Mouse (Mus musculus) urinary bladder, adult 18-20 months (tissue): ENCODE data around the gene Nadsyn1.
A peak's percentile ranks its signal among the peaks of the same experiment; 100 is the strongest.

ENCODE experiments used
- DNase-seq, 2 experiments: peaks; one replicate each; pipeline ENCODE4 v3.0.0; 2022; ENCODE audit warnings: low spot score in 2 of 2, mixed read lengths in 2 of 2

Gene Nadsyn1

GRCm38 (mm10) chr7:143805199-143805624 is 17.4 kb downstream of the Nadsyn1 start:
- DNase-seq, result no peak

DNA sequence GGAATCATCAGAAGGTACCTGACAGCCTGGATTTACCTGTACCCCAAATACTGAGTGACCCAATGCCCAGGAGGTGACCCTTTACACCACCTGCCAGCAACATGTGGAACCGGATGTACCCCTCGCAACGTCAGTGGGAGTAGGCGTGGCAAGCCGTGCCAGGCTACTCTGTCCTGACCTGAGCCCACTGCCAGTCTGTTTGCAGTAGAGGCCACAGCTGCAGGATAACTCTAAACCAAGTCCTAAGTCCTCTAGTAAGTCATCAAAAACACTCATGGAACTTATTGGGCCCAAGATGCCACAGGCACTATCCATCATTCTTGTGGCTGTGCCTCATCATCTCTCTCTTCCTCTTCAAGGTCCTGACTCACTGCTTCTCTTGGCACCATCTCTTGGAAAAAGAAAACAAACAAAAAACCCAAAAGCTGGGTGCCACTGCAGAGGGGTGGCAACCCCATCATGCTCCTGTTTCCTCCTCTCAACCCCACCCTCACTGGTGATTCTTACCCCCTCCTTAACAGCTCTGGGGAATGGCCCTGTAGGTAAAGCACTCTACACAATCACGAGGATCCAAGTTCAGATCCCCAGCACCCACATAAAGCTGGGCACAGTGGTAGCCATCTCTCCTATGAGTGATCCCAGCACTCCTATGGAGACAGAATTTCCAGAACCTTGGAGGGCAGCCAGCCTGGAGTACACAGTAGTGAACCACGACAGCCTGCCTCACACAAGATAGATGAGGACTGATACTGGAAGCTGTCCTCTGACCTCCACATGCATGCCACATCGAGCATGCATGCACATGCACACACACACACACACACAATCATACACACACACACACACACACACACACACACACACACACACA is 21.2 kb downstream of the Nadsyn1 start:
- no peak for DNase-seq

- no peak for DNase-seq
Measured at GRCm38 (mm10) chr7:143800770-143801169, 21.9 kb downstream of the Nadsyn1 start.

DNA sequence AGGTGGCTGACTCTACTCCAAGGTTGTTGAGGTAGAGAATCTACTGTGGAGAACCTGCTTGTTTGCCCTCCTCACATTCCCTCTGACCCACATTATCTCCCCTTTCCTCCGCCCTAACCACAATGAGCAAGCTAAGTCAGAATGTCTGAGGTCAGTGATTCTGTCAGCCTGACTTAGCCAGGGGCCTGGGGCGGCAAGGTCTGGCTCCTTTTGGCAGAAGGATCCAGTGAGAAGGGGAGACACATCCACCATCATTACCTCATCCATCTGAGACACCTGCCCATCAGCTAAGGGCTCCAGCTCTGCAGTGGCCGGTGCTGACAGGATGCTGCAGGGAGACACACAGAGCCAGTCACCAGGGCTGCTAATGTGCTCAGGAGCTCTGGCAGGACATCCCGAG is 23.9 kb downstream of the Nadsyn1 start:
- DNase-seq, result no peak

DNA sequence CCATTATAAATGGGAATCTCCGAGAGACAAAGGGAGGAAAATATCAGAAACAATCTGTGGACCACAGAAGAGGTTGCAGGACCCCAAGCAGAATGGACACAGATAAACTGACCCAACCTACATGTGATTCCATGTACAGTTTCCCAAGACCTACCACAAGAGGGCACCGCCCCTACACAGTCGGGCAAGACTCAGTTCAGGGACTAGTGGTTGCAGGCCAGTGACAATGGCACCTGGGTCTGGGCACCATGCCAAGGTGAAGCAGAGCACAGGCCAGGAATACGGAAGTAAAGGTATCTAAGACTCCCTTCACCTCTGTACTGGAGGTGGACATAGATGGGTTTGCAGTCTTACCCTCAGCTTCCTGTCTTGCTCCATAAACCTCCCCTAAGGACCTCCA is 29.5 kb downstream of the Nadsyn1 start:
- peak; percentile 53 to 74 for DNase-seq

DNA sequence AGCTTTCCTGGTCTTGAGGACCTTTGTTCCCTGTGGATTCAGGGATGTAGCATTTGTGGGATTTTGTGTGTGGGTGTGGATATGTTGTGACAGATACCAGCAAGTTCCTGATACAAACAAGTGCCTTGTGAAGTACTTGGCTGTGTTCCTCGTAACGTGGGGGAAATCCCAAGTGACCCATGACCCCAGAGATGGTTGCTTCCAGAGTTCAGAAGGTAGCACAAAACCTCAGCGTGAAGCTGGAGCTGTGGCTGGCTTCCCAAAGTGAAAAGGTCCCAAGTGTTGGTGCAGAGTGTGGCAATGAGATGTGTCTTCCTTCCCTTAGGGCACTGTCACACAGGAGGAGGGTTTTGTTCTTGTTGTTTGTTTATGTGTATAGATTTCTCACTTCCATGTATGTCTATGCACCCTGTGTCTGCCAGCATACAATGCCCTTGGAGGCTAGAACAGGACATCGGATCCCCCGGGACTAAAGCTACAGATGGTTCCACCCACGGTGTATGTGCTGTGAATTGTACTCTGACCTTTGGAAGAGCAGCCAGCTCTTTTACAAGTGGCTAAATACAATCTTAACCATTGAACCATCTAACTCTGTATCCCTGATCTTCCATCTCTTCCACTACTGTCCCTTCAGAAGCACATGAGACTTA is 30.2 kb downstream of the Nadsyn1 start:
- no peak for DNase-seq

DNA sequence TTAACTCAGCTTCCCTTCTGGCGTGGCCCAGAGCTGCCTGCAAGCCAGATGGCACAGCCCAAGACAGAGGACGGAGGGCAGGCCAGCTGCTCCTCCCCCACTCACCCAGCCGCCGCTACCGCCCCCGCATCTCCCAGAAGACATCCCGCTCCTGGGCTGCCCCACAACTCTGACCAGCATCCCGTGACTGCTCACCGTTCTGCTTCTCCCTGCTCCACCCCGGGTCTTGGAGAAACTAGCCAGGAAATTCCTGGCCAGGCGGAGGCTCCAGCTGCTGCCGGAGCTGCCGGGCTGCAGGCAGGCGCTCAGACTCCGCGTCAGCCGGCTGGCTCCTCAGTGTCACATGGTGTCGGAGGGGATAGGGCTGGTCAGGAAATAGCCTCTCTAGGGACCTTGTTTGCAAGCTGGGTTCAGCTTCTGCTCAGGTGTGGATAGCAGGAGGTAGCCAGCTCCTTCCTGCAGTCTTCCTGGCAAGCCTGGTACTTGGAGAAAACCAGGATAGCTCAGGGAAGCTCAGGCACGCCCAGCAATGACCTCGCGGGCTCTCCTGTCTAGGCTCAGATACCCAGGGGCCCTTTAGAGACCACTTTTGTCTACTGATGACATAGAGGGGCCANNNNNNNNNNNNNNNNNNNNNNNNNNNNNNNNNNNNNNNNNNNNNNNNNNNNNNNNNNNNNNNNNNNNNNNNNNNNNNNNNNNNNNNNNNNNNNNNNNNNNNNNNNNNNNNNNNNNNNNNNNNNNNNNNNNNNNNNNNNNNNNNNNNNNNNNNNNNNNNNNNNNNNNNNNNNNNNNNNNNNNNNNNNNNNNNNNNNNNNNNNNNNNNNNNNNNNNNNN is 38.4 kb downstream of the Nadsyn1 start, which contains the start of gene Mrgpre:
Gene Mrgpre (minus strand): TSS at position 505 of the 834 bp plus-strand sequence.
- peak; percentile 55 to 74 for DNase-seq

DNA sequence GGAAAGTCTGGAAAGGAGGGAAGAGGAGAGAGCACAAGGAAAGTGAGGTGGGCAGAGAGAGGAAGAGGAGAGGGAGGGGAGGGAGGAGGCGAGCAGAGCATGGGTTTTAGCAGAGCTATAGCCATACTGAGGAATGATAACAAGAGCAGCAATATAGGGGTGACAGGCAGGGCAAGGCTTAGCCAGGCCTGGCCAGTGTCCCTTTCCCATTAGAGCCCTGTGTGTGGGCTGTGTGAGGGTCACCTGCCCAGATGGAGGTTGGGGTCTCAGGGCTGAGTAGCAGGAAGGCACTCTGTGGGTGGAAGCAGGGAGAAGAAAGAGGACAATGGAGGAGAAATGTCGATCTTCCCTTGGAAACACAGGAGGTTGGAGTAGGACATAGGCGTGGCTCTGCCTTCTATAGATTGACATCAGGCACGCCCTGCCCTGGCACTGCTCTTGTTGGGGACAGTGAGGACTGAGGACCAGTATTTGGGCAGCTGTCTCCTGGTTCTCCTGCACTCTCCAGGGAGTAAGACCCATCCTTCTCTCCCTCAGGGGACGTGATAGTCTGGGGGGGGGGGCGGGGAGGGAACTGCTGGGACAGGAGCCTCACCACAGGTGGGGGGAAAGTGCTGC is 39.2 kb downstream of the Nadsyn1 start:
- DNase-seq, result no peak

DNA sequence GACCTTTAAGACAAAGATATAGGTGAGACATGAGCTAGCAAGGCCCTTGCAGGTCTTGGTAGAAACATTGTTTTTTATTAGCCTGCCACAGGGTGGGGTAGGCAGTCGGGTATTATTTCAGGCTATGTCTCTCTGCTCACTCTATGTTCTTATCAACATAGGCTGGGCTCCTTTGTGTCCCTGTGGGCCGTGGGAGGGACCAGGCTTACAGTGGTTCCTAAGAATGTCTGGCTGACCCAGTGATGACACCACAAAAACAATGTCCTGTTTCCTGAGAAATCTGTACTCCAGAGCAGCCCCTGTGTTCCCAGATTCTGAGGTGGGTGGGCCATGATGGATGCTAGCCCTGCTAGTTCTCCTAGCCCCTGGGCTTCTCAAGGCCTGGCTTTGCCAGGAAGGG is 45.3 kb downstream of the Nadsyn1 start:
- DNase-seq, result no peak

- no peak for DNase-seq
Measured at GRCm38 (mm10) chr7:143776137-143776536, 46.5 kb downstream of the Nadsyn1 start.

DNA sequence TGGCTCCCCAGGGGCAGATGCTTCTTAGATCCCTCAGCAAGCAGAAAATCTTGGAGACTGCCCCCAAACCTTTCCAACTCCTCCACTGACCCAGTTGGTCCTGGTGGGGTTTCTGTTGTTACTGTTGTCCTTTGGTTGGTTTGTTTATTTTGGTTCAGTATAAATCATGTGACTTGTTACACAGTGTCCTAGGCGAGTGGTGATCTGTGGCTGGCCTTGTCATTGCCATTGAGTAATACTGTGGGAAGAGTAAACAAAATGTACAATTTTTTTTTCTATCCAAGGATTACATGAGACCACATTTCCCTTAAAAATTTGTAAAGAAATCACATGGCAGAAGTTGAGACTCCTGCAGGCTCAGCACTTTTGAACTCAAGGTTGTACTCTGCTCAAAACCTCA is 53.2 kb downstream of the Nadsyn1 start:
- DNase-seq, result no peak

DNA sequence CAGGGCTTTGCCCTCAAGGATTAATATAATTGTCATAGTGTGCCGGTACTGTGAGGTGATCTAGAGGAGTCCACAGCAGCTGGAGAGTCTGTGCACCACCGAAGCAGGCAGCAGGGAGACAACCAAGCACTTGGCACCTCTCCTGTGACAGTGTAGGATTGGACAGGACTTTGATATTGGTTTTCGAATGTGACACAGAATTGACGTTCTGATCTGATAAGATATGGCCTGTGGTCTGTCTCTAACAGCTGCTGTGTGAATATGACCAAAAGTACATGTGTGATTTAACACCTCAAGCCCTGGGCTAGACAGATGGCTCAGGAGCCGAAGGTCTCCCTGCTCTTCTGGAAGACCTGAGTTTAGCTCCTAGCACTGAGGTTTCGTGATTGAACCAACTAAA is 54.4 kb downstream of the Nadsyn1 start:
- no peak for DNase-seq

DNA sequence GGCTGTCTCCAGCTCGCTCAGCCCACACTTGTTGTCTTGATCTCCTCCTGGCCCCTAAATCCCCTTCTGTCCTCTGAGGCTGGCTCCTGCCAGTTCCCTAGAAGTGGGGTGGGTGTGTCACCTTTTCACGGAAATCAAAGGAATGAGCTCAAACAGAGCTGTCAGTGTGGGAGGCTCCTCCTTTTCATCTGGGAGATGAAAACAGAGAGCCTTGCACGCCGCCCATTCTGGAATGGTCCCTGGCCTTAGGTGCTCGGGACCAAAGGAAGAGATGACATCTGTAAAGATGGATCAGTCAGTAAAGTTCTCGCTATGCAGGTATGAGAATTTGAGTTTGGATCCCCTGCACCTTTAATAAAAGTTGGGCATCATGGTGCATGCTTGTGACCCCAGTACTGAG is 55.8 kb downstream of the Nadsyn1 start, which contains the start of gene Mrgprg:
Gene Mrgprg (minus strand): TSS at position 101 of the 400 bp plus-strand sequence.
- no peak for DNase-seq

DNA sequence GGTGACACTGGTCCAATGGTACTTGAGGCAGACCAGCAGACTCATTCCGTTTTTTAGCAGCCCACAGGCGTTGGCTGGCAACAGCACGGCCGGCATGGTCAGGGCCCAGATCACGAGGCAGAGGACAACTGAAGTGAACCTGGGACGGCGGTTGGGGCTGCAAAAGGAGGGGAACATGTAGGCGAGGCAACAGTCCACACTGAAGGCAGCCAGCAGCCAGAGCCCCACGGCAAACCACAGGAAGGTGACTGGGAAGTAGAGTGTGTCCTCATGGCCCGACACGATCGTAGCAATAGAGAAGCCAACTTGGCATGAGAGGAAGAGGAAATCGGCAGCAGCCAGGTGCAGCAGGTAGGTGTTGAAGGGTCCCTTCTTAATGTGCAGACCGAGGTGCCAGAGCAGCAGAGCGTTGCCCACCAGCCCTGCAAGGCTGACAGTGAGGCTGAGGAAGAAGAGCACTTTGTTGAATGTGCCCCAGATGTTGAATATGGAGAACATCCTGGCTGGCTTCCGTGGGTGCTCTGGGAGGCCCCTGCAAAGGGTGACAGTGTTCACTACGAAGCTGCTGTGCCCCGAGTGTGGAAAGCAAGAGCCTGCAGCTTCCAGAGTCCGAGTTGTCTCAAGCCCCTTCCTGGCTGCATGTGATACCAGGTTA is 57.6 kb downstream of the Nadsyn1 start:
- DNase-seq, result no peak

DNA sequence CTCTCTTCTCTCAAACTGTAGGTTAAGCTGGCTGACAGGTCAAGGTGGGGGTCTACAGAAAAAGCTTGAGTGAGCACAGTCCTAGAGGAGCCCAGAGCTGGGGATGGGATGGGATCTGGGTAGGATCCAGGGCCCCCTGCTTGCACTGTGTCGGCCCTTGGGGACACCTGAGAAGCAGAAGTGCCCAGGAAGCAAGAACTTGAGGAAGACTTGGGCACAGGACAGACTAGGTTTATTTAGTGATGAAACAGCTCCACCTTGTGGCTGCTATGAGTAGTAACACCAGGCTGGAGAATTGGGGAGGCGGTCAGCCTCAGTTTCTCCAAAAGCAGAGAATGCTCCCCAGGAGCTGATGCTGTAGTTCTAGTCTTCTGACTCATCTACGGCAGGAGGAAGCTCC is 58.9 kb downstream of the Nadsyn1 start:
- DNase-seq, result no peak

GRCm38 (mm10) chr7:143758956-143759355 is 63.7 kb downstream of the Nadsyn1 start:
- DNase-seq, result no peak

DNA sequence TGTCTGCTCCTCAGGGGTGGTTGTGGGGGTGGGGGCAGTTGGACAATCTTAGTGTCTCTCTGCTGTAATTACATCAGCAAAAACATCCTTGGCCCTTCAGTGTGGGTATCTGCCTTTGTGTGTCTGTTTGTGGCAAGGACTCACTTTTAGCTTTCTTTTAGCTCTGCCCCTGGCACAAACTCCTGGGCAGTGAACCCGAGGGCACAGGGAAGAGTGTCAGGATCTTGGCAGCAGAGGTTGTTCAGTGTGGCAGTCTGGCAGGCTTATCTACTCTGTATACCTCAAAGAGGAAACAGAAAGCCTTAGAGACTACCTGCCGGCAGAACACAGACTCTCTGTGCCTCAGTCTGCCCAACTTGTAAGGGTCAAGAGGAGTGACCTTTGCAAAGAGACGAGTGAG is 65.0 kb downstream of the Nadsyn1 start:
- DNase-seq, result no peak

GRCm38 (mm10) chr7:143757027-143757390 is 65.6 kb downstream of the Nadsyn1 start:
- peak; percentile 59 to 65 for DNase-seq

DNA sequence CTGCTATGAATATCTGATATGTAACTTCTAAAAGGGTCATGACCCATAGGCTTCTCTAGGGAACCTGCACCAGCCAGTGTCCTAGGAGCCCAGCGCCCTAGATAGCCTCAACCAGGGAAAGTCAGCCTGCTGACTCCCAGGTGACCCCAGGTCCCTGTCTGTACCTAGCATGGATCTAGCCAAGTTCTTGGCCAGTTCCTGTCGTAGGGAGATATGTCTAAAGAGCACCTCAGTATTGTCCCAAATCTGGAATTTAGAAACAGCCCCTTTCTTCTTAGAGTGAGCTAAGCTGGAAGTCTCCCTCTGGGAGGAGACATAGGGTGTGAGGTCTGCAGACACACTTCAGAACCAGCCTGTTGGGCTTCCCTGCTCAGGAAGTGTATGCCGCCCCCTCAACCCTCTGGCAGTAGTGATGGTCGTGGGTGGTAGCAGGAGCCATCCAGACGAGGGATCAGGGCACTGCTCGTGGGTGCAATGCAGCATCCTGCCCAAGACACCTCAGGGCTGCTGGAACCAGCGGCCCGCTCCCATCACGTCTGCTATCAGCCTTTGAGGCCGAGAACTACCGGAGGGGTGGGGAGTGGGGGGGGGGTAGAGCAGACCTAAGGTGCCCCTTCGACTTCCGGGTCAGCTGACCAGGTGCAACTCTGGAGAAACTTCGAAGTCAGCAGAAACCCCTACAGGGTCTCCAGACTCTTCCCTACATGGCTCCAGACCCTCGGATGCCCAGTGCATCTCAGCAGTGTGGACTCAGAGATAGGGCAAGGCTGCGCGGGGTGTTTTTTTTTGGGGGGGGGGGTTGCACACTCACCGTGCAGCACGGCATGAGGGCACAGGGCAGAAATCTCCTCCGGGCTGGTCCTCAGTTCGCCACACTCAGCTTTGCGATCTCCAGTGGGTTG is 66.3 kb downstream of the Nadsyn1 start, which contains the start of gene Osbpl5:
Gene Osbpl5 (minus strand): TSS at position 861 of the 902 bp plus-strand sequence.
- DNase-seq, result no peak
